Mouse (Mus musculus): ENCODE results near the gene Ulk3.

GRCm38 (mm10) chr9:57543951-57544350, 45.3 kb upstream of the Ulk3 start:
- TF ChIP-seq GATA1 (IDR thresholded peaks at IDR 0.05; ENCODE audit: borderline replicate concordance, low read length) (no peak), CTCF (IDR thresholded peaks at IDR 0.05; ENCODE audit: low read depth, low read length) (no peak), TAL1 (conservative IDR thresholded peaks at IDR 0.05; ENCODE audit: low read depth, low read length) (no peak), GATA2 (IDR thresholded peaks at IDR 0.05; ENCODE audit: borderline replicate concordance, low read depth, low read length) (no peak)

Data from G1E (cell line).